Mouse (Mus musculus): ENCODE data around the gene Vkorc1.

- peak; percentile 71 for TF ChIP-seq CTCF (conservative IDR thresholded peaks at IDR 0.05; ENCODE audit: insufficient read depth, insufficient read length, low read depth, low read length)
- TF ChIP-seq POLR2A (IDR thresholded peaks at IDR 0.05; ENCODE audit: low read depth, low read length) = no peak
These were observed 967 bp upstream of the Vkorc1 start for GRCm38 (mm10) chr7:127896384-127896783.

Measured in kidney, adult 2 months (tissue).